12 mouse cellular contexts compared by ENCODE assay signal in the genomic region with DNA sequence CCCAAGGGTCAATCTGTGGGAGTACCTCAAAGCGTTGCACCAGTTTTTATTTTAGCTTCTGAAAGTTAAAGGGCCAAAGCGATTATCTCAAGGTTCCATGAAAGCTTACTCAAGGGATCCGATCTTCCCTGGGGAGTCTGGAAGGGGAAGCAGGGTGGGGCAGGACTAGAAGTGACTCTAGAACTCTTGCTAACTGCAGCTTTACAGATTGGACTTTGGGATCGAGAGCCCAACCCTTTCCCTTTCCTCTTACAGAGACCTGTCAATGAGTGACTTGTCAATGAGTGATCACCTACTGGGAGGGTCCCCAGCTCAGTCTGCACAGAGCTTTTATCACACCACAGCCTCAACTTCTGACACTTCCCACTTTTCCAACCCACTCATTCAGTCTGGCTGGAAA. TPM values are rescaled to one million over a fixed set of nuclear protein-coding genes. Genes with fewer than 3 reads are reported as not detected.
DNase-seq lines count a peak whose midpoint lies in the region; ATAC-seq lines count a peak whose summit lies in the region.
"Had no signal": no experiment of that assay in that cellular context is flagged by ENCODE, and none has a peak within 500 bp of the region (broad histone marks: within the 10 kb centered on the region; RNA-seq: fewer than 3 reads in every experiment).

No protein-coding gene starts in this region.

- WGBS in heart, embryonic 12.5 days = 55% methylated on average over 4 of the region's 4 CpGs
- 44% methylated on average over 4 of the region's 4 CpGs for WGBS in liver, embryonic 12.5 days (ENCODE audit: insufficient replicate concordance)

- ATAC-seq in heart, embryonic 12.5 days (ENCODE audit: insufficient number of reproducible peaks, low FRiP score) = no peak
- no peak for ATAC-seq in liver, embryonic 12.5 days
- no peak for ATAC-seq in monocyte, adult 5-6 weeks (replicated peaks; ENCODE audit: insufficient number of reproducible peaks, low FRiP score, low TSS enrichment, poor library complexity, severe bottlenecking)
- ATAC-seq: hindbrain, embryonic 16.5 days had no signal

- no peaks in the 10 kb centered on the region for H3K27me3 ChIP-seq in heart, embryonic 12.5 days (replicated peaks)
- peaks cover 27% of the 10 kb centered on the region for H3K27me3 ChIP-seq in liver, embryonic 12.5 days (replicated peaks)

- H3K4me3 ChIP-seq in heart, embryonic 12.5 days = no peak overlapping the region
- H3K4me3 ChIP-seq in liver, embryonic 12.5 days = no peak overlapping the region
- H3K4me3 ChIP-seq: limb, embryonic 10.5 days had no signal

- no peak overlapping the region for H3K27ac ChIP-seq in heart, embryonic 12.5 days (ENCODE audit: poor library complexity, severe bottlenecking)
- peak overlapping the region; percentile 20; the same call in 1 of the 2 replicates for H3K27ac ChIP-seq in liver, embryonic 12.5 days
- H3K27ac ChIP-seq: limb, embryonic 10.5 days had no signal

- no peak overlapping the region for H3K4me2 ChIP-seq in heart, embryonic 12.5 days
- H3K4me2 ChIP-seq in liver, embryonic 12.5 days = no peak overlapping the region

- H3K9me3 ChIP-seq in heart, embryonic 12.5 days (replicated peaks) = no peaks in the 10 kb centered on the region
- H3K9me3 ChIP-seq in liver, embryonic 12.5 days (replicated peaks) = no peaks in the 10 kb centered on the region
- H3K9me3 ChIP-seq: limb, embryonic 10.5 days had no signal

- 0 out of 2 replicates have a peak, but pooled peaks cover 10% of the 10 kb centered on the region for H3K4me1 ChIP-seq in heart, embryonic 12.5 days (replicated peaks)
- peaks cover 18% of the 10 kb centered on the region for H3K4me1 ChIP-seq in liver, embryonic 12.5 days

- no peak overlapping the region for H3K9ac ChIP-seq in heart, embryonic 12.5 days
- no peak overlapping the region for H3K9ac ChIP-seq in liver, embryonic 12.5 days

- no peaks in the 10 kb centered on the region for H3K36me3 ChIP-seq in heart, embryonic 12.5 days
- H3K36me3 ChIP-seq in liver, embryonic 12.5 days = no peaks in the 10 kb centered on the region
- H3K36me3 ChIP-seq: limb, embryonic 10.5 days had no signal

- peak; percentile 93 for DNase-seq in heart, adult 11 months
- peak; percentile 61 for DNase-seq in lung, postnatal 36 days
- no peak for DNase-seq in lung, postnatal 14 days
- no peak for DNase-seq in cerebellum, postnatal 14 days
- DNase-seq in spleen, adult 18-20 months = no peak
- DNase-seq: cerebellum, adult 11-12 months; retina, postnatal 1 day had no signal

RNA-seq across cellular contexts. Expression of gene Lima1, which starts 7.6 kb away (rescaled TPM):
- polyA plus RNA-seq in heart, embryonic 12.5 days (2016; fragmentation: Nextera tagmentation; extraction: Ambion mirVana) = 24.6 and 25.5 TPM in 2 replicates
- 10.6 and 11.0 TPM in 2 replicates for polyA plus RNA-seq in liver, embryonic 12.5 days (2016; fragmentation: Nextera tagmentation; extraction: Ambion mirVana)
- 21.8 to 31.4 TPM (median 27.4 TPM) in 3 replicates for total RNA-seq in monocyte, adult 5-6 weeks (2017)

Comparison
In these comparisons a context has a peak if more than half of its experiments do, and no peak if none do; other contexts are left out.
1. DNase-seq: peak in heart, adult 11 months (single experiment) and lung, postnatal 36 days (single experiment); none in lung, postnatal 14 days (single experiment), cerebellum, postnatal 14 days (0 of 2) and spleen, adult 18-20 months (0 of 2).